Mouse (Mus musculus) thymus, postnatal 4 days (tissue): ENCODE data around the gene Rbm15b.
A peak's percentile ranks its signal among the peaks of the same experiment; 100 is the strongest.

Source experiments
- DNase-seq: peaks from one replicate; pipeline ENCODE4 v3.0.0; 2021

Rbm15b gene

GRCm38 (mm10) chr9:106884306-106884705, 2.9 kb downstream of the Rbm15b start:
- DNase-seq: peak; percentile 38

GRCm38 (mm10) chr9:106883085-106883484, 4.1 kb downstream of the Rbm15b start:
- DNase-seq: no peak

GRCm38 (mm10) chr9:106882176-106882575, 5.1 kb downstream of the Rbm15b start:
- DNase-seq: no peak

- DNase-seq: no peak
Measured at GRCm38 (mm10) chr9:106881071-106881755, 6.0 kb downstream of the Rbm15b start.

- no peak for DNase-seq
Measured at GRCm38 (mm10) chr9:106879471-106879870, 7.8 kb downstream of the Rbm15b start.

GRCm38 (mm10) chr9:106876666-106877065, 10.6 kb downstream of the Rbm15b start:
- DNase-seq: no peak

- DNase-seq: no peak
Measured at GRCm38 (mm10) chr9:106874216-106874615, 13.0 kb downstream of the Rbm15b start.

- no peak for DNase-seq
Measured at GRCm38 (mm10) chr9:106858036-106858435, 29.2 kb downstream of the Rbm15b start.

GRCm38 (mm10) chr9:106856664-106857063, 30.6 kb downstream of the Rbm15b start:
- no peak for DNase-seq

- DNase-seq: no peak
Measured at GRCm38 (mm10) chr9:106842800-106843199, 44.4 kb downstream of the Rbm15b start.

GRCm38 (mm10) chr9:106840569-106840968, 46.7 kb downstream of the Rbm15b start:
- no peak for DNase-seq
